Mouse (Mus musculus) brain, embryonic 14.5 days (tissue): ENCODE data around the gene Zfp423. TPM values are rescaled to one million over a fixed set of nuclear protein-coding genes. Genes with fewer than 3 reads are reported as not detected.

Source experiments
- DNase-seq: peaks from one replicate; pipeline ENCODE4 v3.0.0-alpha.2; 2011; ENCODE audit warnings: low read depth
- CTCF ChIP-seq: fragments of 200-500 bp; IDR thresholded peaks from 2 replicates; pipeline ENCODE4 v1.5.1; 2012; ENCODE audit warnings: inconsistent platforms, mild to moderate bottlenecking, moderate library complexity, borderline replicate concordance; ENCODE audit not compliant: insufficient read depth, insufficient read length; ENCODE audit errors: extremely low read depth
- POLR2A ChIP-seq: fragments of 200-500 bp; IDR thresholded peaks from 2 replicates; pipeline ENCODE4 v1.6.1; 2012; ENCODE audit warnings: mild to moderate bottlenecking, inconsistent platforms, borderline replicate concordance; ENCODE audit not compliant: poor library complexity, insufficient read depth, insufficient read length, severe bottlenecking; ENCODE audit errors: extremely low read depth
- polyA plus RNA-seq: library from polyadenylated mRNA; depleted of rRNA; stranded (reverse); fragments of >200 nt; gene quantifications from 2 replicates; pipeline ENCODE4 v1.2.3, GENCODE M21; 2012

Zfp423 gene
- polyA plus RNA-seq, 1 experiment, result 113 TPM

DNA sequence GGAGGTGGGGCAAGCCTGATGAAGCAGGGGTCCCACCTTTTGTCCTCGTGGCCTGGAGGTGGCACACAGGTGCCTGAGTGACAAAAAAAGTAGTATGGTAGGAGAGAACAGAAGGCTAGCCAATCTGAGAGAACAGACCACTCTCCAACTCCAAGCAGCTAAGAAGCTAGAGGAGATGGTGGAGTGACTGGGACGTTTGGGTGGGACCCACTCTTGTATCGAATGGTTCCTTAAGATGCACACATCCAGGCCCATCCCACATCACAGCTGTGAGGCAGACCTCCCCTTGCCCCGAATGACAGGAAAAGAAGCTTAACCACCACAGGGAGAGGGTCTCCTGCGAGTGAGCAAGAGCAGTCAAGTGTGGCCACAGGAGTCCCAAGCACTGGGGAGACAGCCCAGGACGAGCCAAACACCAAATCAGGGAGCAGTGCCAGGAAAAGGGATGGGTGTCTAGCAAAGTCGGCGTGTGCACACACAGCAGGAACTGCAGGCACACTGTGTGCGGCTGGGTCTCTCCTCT lies 242.6 kb downstream of the Zfp423 start:
- DNase-seq, result no peak
- no peak for TF ChIP-seq POLR2A
- no peak for TF ChIP-seq CTCF

DNA sequence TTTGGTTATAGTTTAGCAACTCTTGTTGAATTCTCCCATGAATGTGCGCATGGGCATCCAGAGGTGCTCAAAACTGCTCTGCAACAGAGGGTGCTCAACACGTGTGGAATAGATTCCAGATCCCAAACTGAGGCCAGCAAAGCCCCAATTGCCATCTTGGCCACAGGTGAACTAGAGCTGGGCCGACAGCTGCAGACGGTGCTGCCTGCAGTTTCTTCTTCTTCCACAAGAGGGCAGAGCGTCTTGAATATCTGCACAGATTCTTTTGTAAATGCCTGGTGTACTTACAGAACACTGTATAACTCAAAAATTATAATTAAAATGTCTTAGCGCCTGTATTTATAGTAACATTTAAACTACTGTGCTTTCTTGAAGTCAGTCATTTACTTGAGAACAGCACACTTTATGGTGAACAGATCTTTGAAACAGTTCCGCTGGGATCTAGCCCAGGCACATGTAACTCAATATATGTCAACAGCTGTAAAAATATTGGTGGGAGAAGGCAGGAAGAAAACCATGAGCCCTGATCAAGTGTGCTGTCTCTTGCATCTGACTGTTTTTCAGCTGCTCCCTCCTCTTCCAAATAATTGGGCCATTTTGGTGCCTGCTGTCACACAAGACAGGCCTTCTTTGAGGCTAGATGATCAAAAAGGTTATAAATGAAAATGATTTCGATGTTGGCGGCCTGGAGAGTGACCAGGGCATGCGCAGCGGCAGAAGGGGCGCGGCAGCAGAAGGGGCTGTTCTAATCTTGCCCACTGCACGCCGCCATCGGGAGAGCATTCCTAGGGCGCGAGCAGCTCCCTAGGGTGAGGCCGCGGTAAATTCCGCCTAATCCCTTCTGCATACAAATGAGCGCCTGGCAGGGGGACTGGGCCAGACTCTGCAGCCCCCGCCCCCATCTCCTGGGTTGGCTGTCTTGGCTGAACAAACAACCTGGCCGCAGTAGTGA lies 243.4 kb downstream of the Zfp423 start:
- peak; percentile 87 for DNase-seq
- peak; percentile 91 for TF ChIP-seq CTCF
- no peak for TF ChIP-seq POLR2A

DNA sequence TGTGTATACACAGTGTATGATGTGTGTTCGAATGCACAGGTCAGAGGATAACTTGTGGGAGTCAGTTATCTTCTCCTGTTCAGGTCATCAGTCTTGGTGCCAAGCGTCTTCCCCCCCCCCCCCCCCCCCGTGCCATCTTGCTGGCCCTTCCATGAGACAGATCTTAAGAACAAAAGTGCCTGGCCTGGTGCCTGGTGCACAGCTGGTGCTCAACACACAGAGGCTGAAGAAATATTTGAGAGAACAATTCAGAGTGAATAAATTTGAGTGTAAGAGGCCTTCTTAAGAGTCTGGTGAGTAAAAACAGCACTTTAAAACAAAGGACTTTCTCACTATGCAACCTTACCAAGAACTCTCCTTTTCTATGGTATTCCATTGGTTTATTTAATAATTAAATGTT lies 245.4 kb downstream of the Zfp423 start:
- TF ChIP-seq CTCF (no peak), POLR2A (no peak)
- DNase-seq, result peak; percentile 85

DNA sequence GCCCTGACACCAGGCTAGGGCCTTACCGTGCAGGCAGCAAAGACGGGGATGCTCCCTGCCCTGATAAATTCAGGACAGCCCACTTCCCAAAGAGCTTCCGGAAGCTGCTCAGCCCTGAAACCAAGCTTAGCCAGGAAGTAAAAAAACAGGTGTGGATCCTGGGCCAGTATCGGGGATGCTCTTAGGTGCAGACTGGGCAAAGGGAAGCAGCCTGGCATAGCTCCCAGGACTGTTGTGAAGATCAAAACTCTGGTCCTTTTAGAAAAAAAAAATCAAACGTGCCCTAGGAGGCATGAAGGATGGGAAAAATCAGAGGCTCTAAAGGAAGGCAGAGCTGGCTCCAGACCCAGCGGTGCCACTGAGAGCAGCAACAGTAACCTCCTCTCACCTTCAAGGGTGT lies 247.4 kb downstream of the Zfp423 start:
- TF ChIP-seq CTCF, result no peak
- no peak for DNase-seq

DNA sequence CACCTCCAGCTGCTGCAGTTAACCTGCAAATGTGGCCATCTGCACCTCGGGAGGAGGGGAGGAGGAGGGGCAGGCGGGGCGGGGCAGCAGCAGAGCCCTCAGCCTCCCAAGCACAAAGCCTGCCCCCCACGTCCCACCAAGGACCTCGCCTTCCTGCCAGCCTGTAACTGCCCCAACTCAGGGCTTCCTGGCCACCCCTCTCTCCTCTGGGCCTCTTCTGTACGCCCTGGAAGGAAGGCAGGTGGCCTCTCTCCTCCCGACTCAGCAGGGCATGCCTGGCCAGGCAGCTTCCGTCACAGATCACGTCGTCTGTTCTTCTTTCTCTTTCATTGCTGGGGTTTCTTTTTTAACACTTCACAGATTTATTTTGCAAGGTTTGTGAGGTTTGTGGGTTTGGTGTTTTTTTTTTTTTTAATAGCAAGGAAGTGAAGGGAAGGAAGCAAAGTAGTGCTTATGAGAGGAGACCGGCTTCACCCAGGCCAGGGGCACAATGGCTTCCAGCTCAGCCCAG lies 251.2 kb downstream of the Zfp423 start:
- TF ChIP-seq POLR2A, result no peak
- TF ChIP-seq CTCF, result no peak
- peak; percentile 79 for DNase-seq

DNA sequence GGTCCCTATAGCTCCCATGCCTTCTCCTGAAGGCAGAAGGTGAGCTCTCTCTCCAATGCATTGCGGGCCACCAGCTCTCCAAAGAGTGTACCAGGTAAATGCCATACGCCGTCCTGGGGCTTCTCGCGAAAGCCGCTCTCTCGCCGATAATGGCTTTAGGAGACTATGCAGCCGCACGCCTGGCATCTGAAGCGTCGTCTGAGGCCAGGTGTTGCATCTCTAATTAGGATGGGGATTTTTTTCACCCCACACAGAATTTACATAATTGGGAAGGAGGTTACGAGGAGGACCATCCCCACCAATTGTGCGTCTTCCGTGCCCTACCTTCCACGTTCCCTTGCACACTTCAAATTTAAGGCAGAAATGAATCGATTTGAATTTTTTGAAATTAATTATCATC lies 252.2 kb downstream of the Zfp423 start:
- DNase-seq, result peak; percentile 76
- TF ChIP-seq POLR2A, result no peak
- TF ChIP-seq CTCF, result no peak

DNA sequence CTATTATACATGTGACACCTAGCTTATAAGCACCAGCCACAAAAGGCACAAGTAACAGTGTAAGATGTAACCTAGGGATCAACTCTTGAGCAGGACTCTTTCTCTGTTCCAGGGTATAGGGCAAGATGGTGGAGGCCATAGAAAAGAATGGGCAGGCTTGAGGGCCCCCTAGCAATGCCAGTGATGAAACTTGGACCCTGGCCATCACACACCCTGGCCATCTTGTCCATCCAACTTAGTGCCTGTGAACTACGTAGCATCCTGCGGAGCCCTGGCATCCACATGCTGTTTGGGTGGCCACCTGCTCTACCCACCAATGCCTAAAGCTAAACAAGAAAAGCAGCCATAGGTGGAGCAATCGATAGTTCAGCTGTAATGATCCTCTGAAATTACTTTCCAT lies 254.6 kb downstream of the Zfp423 start:
- TF ChIP-seq POLR2A (no peak), CTCF (no peak)
- DNase-seq, result no peak

DNA sequence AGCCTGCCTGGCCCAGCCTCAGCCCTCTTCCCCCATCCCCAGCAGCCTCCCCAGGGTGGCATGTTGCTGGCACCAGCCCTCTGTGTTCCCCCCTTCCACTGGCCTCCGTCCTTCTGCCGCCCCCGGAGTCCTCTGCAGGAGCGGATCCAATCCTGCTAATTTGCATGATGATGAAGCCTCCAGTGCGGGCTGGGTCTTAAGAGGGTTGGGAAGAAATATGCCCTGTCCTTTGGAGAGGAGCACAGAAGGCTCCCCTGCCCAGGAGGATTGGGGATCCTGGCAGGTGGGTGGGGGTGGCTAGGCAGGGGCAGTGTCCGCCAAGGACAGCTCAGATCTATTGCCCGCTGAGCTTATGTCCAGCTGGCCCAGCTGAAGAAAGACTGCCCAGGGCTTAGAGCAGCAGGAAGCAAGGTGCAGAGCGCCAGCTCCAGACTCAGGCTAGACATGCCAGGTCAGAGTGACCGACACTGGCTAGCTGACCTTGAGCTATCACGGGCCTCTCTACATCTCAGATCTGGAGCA lies 256.5 kb downstream of the Zfp423 start:
- peak; percentile 94 for DNase-seq

DNA sequence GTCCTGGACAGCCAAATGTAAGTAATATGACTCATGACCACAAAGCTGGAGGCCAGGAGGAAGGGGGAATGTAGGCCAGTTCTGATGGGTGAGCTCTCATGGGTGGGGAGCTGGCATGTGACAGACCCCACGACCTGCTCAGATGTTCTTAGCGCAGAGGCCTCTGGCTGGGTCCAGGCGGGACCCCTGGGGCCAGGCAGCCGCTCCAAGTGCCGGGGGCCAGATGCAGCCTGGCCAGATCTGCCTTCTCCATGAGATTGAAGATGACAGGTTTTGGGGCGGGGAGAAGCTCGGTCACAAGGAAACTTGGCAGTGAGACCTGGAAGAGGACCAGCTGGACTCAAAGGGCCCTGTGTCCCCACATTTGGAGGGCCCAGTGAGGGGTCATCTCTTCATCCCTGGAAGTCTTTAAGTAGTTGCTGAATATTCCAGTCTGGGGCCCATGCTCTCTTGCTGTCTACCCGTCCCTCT lies 257.3 kb downstream of the Zfp423 start:
- no peak for TF ChIP-seq POLR2A
- no peak for TF ChIP-seq CTCF

More for the DNA sequence above, 256.5 kb downstream of the Zfp423 start:
- TF ChIP-seq CTCF (no peak), POLR2A (no peak)

DNA sequence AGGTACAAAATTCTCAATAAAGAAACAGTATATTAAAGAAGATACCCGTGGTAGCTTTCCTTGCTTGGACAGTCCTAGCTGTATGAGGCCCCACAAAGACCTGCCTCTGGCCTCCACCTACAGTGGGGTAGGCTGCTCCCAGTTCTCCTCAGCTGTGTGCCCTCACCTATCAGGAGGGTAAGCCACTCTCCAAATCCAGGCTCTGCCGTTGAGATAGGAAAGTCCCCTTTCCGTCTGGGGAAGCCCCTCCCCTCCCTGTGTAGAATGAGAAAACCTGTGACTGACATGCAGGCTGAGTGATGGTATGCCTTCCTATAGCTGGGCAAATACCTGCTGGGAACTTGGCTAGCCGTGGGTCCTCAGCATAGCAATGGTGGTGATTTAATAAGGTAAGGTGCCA lies 257.8 kb downstream of the Zfp423 start:
- TF ChIP-seq POLR2A (no peak), CTCF (no peak)
- no peak for DNase-seq

More for the DNA sequence above, 257.3 kb downstream of the Zfp423 start:
- peak; percentile 90 for DNase-seq

DNA sequence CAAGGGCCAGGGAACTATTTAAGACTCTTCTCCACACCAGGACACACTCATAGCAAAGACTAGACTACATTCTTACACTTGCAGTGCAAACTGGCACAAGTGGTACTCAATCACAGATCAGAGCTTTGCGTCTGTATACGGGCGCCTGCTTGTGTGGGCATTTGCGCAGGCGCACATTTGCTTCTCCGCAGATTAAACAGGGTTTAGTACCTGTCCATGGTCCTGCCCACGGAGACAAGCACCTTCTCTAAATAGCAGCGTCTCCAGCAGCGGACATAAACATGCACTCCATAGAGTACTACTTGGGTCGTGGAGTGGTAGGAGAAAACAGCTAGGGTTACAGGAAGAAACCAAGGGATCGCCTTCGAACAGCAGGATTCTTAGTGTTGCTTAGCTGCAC lies 259.1 kb downstream of the Zfp423 start:
- TF ChIP-seq CTCF, result no peak
- no peak for DNase-seq

DNA sequence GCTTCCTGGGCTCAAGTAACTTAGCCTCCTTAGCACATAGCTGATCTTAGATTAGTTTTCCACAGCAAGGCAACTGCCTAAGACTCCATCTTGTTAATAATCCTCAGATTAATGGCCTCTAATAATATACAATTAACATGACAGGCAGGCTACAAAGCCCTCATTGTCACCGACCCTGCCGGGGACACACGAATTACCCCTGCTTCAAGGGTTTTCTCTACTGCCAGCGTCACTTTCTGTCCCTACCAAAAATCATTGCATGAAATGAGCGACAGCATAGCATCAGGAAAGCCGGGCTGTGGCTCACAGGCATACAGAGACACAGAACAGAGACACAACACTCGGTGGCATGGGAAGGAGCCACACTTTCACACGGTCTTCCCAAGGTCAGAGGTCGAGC lies 262.3 kb downstream of the Zfp423 start:
- TF ChIP-seq CTCF (no peak), POLR2A (no peak)
- peak; percentile 68 for DNase-seq

DNA sequence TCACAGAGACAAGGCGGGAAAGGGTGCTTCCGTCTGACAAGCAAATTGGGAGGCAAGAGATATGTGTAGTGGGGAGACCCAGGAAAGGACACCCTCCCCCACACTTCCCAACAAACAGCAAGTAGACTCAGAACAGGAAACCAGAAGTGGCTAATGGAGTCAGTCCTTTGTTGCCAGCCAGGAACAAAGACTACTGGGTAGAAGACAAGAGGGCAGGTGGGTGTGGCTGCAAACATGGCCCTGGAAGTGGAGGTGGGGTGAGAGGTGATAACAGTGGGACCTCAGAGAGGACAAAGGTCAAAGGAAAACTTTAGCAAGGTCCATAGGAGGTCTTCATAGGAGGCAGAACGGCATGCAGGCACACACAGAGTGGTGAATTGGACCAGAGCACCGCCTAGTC lies 265.7 kb downstream of the Zfp423 start:
- TF ChIP-seq POLR2A (no peak), CTCF (no peak)
- no peak for DNase-seq
